Mouse (Mus musculus) myocyte (in vitro differentiated cells): Measurements from ENCODE around the gene Gm48551.

Experiments
- MAX ChIP-seq: IDR thresholded peaks from one replicate; pipeline ENCODE4 v1.6.1; 2011; ENCODE audit warnings: low read depth, mild to moderate bottlenecking, control low read depth
- POLR2A ChIP-seq: IDR thresholded peaks from one replicate; pipeline ENCODE4 v1.6.1; 2011; ENCODE audit warnings: low read depth, mild to moderate bottlenecking, control low read depth, moderate library complexity; ENCODE audit not compliant: insufficient read length

DNA sequence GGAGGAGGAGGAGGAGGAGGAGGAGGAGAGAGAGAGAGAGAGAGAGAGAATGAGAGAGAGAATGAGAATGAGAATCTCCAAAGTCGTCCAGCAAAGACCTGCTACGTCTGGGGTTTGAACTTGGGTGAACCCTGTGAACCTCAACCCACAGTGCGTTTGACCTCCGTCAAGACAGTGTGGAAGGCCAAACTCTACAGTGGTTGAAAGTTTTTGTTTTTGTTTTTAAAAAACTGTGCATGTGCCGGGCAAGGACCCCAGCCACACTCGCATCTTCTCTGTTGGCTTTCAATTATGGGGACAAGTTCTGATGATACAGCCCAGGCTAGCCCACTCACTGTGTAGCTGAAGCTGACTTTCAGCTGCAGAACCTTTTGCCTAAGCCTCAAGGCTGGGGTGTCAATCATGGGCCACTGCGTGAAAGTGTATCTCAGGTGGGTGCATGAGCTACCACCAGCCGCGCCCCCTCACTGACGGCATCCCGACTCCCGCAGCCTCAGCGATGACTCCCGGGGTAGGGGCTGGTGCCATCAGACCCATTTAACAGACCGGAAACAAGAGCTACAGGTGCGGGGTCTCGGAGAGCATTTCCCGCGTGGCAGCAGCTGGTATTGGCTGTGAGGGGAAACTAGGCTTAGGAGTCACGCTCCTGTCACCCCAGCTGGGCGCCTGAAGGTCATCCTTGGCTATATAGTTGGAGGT, 48.1 kb downstream of the Gm48551 start:
- TF ChIP-seq POLR2A (no peak), MAX (no peak)
